Mouse (Mus musculus) testis, postnatal 10 days (tissue): ENCODE results near the gene Xirp1.

Experiments used
- DNase-seq: peaks from one replicate; pipeline ENCODE4 v3.0.0; 2021; ENCODE audit warnings: low spot score

Xirp1 gene

GRCm38 (mm10) chr9:119988304-119988703, 35.1 kb downstream of the Xirp1 start:
- DNase-seq = no peak

- DNase-seq = no peak
These were observed 37.4 kb downstream of the Xirp1 start for GRCm38 (mm10) chr9:119985881-119986574.

- DNase-seq = no peak
These were observed 38.8 kb downstream of the Xirp1 start, which contains the start of gene Csrnp1 for GRCm38 (mm10) chr9:119984536-119985011. Gene Csrnp1, minus strand, starts transcription at chr9:119984658.

- peak; percentile 96 for DNase-seq
These were observed 39.5 kb downstream of the Xirp1 start for GRCm38 (mm10) chr9:119983585-119984535.

- DNase-seq = peak; percentile 66
These were observed 40.3 kb downstream of the Xirp1 start for GRCm38 (mm10) chr9:119982956-119983551.

GRCm38 (mm10) chr9:119982241-119982811, 41.1 kb downstream of the Xirp1 start:
- peak; percentile 73 for DNase-seq

- DNase-seq = peak; percentile 71
These were observed 41.9 kb downstream of the Xirp1 start for GRCm38 (mm10) chr9:119981183-119982179.

GRCm38 (mm10) chr9:119980770-119981182, 42.6 kb downstream of the Xirp1 start:
- DNase-seq = no peak

GRCm38 (mm10) chr9:119979749-119980148, 43.6 kb downstream of the Xirp1 start:
- no peak for DNase-seq

GRCm38 (mm10) chr9:119978811-119979441, 44.5 kb downstream of the Xirp1 start:
- no peak for DNase-seq

- peak; percentile 50 for DNase-seq
These were observed 45.1 kb downstream of the Xirp1 start for GRCm38 (mm10) chr9:119978151-119978810.

- peak; percentile 43 for DNase-seq
These were observed 45.8 kb downstream of the Xirp1 start for GRCm38 (mm10) chr9:119977557-119978060.

GRCm38 (mm10) chr9:119976704-119977556, 46.5 kb downstream of the Xirp1 start:
- DNase-seq = peak; percentile 40

- DNase-seq = no peak
These were observed 48.1 kb downstream of the Xirp1 start for GRCm38 (mm10) chr9:119975286-119975685.

- DNase-seq = peak; percentile 53
These were observed 48.8 kb downstream of the Xirp1 start for GRCm38 (mm10) chr9:119974609-119975008.

GRCm38 (mm10) chr9:119973869-119974520, 49.4 kb downstream of the Xirp1 start:
- DNase-seq = peak; percentile 69

- peak; percentile 40 for DNase-seq
These were observed 50.1 kb downstream of the Xirp1 start for GRCm38 (mm10) chr9:119973281-119973680.

GRCm38 (mm10) chr9:119972582-119972981, 50.8 kb downstream of the Xirp1 start:
- DNase-seq = peak; percentile 45
